Mouse (Mus musculus) erythroblast, embryonic 14.5 days (primary cell): ENCODE results near the gene Tjp1.

Experiments
- GATA1 ChIP-seq: IDR thresholded peaks from 2 replicates; pipeline ENCODE4 v1.6.1; 2012; ENCODE audit warnings: low read length, inconsistent platforms, mixed read lengths
- TAL1 ChIP-seq: IDR thresholded peaks from 3 replicates; pipeline ENCODE4 v1.6.1; 2012; ENCODE audit warnings: low read length, inconsistent platforms, mixed read lengths

DNA sequence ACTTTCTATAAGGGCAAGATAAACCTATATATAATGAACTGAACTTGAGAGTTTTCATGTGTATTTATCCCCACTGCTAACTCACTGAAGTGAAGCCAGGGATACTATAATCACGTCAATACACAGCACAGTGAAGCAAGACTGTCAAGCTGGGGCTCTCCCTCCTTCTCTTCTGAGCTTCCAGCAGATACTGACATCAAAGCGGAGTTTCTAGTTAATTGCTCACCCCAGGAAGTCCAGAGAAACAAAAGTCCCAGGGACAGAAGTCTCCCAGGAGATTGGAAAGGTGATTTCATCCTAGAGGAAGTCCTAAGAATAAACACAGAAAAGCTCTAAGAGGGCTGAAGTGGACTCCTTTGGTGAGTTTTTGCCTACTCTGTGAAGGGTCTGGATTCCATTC, 132.9 kb downstream of the Tjp1 start:
- no peak for TF ChIP-seq GATA1
- no peak for TF ChIP-seq TAL1
